Mouse (Mus musculus) layer of hippocampus, postnatal 10 days (tissue): ENCODE results near the gene C1ql1. TPM values are rescaled to one million over a fixed set of nuclear protein-coding genes. Genes with fewer than 3 reads are reported as not detected.
A peak's percentile ranks its signal among the peaks of the same experiment; 100 is the strongest.
"Not testable (repeated sequence)": the region's sequence is repeated elsewhere in the genome, so short reads cannot be mapped to it uniquely, and the experiment has no call there.

Experiments used
- DNase-seq, 2 experiments: peaks; one replicate each; pipeline ENCODE4 v3.0.0; 2021; ENCODE audit warnings: low spot score in 2 of 2
- long read RNA-seq: library from polyadenylated mRNA; stranded (forward); transcript quantifications from one replicate; pipeline ENCODE4 v2.0.0, GENCODE M21; 2023
- total RNA-seq, 2 experiments: library from RNA; stranded (reverse); gene quantifications; 2 replicates each; pipeline ENCODE4 v1.2.3; 2021

Gene C1ql1
- total RNA-seq = 10 to 100 TPM; 32.3 to 37.5 TPM
- long read RNA-seq, transcript C1ql1-201 (2 exons, 1,473 nt) = major isoform, 57 of 97 reads
- long read RNA-seq, partial matches to known transcripts = 39 of 97 reads
- long read RNA-seq, other reads (novel, unspliced or antisense) = 1 of 97 reads

DNA sequence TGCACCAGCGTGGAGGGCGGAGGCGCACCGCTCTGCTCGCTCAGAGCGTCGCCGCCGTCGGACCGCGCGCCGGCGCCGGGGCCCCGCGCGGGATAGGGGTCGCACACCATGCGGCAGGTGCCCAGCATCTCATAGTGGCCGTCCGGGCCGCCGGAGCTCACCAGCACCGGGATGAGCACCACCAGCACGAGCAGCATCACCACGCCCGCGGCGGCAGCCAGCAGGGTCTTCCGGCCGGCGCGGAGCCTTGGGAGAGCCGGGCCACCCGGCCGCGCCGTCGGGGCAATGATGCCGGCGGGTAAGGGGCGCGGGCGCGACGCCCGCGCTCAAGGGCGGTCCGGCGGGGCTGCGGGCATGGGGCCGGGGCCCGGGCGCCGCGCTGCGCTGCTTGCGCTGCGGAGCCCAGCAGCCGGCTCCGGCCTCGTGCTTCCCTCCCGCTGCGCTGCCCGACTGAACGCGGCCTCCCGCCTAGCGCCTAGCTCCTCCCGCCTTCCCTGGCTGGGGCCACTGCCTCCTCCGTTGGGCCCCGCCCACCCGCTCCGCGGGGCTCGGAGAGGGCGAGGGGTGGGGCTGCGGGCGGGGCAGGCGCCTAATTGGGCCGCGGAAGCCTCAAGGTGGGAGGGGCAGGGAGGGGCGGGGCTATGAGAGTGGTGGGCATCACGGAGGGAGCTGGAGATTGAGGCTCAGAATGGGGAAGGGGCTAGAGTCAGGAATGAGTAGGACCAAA, at the start of gene C1ql1:
Gene C1ql1, minus strand, starts transcription at position 424 of the 727 bp plus-strand sequence.
- peak; percentile 68 to 82 for DNase-seq

DNA sequence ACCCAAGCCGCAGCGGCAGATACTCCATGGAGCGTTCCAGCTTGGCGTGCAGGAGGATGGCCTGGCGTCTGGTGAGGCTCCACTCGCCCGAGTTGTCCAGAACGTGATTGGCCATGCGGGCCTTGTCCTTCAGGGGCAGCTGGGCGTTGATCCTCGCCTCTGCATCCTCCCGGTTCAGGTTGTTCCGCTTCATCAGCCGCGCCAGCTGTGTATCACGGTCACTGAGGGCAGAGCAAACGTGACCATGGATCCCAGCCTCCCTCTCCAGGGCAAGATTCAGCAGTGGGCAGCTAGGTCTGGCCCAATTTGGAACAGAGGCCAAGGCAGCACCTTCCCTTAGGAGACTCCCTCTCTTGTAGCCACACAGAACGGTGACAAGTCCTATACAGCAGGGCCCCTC, 48.5 kb upstream of the C1ql1 start:
- no peak for DNase-seq

DNA sequence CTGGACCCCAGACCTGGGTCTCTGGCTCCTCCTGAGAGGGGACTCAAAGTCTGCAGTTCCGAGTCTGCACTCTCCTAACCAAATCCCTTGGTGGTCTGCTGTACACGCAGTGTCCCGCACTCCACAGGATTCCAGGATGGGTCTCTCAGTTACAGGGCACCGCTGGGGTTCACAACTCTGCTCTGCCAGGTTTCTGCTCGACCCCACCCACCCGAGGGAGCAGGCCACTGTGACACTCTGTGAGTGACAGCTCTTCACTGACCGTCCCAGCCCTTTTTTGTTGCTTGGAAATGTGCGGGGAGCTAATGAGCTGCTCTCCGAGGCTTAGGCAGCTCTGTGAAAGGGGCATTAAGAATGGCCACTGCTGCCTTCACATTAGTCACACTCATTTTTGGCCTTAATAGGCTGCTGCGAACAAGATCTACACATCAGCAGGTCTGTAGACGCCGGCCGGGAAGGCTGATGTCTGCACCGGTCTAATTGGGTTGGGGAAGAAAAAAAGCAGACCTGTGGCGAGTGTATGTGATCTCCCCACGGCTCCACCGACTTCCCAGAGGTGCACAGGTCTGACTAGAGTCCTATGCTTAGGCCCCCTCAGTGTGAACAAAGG, 47.0 kb upstream of the C1ql1 start:
- no peak for DNase-seq

DNA sequence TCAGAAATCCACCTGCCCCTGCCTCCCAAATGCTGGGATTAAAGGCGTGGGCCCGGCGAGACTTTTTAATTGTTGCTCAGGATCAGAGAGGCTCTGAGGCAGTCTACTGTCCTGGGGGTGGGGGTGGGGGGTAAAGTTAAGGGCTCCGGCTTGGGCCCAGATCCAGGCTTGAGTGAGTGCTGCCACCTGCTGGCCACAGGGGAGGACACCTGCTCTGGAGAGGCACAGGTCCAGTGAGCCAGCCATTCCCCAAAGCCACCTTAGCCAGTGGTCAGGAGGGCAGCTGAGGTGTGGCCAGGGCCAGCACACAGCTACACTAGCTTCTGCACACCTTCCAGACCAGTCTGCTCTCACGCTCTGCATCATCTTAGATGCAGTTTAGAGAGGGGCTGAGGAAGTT, 46.5 kb upstream of the C1ql1 start:
- peak; percentile 84 to 85 for DNase-seq

DNA sequence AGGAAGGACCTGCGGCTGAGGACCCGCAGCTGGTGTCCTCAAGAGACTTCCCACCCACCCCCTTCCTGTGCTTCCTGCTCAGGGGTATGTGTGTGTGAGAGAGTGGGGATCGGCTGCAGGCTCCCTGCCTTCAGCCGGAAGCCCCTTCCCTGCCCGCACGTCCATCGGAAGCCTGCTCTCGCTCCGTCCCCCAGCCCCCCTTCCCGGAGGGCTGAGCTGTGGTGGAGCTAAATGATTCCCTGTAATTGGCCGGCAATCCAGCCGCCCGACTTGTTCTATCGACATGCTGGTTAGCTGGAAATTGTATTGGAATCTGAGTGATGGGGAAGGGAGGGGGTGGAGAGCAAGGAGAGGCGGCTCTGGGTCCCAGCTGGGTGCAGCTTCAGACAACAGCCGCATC, 45.2 kb upstream of the C1ql1 start:
- no peak for DNase-seq

DNA sequence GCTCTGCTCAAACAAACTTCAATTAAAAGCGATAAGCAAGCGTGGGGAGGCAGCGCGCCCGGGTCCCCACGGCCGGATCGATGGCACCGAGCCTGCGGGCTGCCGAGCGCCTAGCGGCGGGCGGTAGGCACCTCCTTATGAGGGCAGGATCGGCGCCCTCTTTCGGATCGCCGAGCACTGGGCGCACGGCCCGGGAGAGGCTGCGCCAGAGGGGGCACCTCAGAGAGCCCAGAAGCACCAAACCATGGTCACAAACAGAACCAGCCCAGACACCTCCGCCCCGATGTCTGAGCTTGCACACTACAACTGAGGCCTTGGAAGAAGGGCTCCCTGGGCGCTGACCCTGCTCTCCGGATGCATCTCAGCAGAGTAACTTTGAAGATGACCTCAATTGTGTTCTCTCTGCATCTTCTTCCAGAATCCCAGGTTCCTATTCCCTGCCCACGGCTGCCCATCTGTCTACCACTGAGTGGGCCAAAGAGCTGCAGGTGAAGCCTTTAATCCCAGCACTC, 43.7 kb upstream of the C1ql1 start:
- DNase-seq = peak; percentile 58 to 73

DNA sequence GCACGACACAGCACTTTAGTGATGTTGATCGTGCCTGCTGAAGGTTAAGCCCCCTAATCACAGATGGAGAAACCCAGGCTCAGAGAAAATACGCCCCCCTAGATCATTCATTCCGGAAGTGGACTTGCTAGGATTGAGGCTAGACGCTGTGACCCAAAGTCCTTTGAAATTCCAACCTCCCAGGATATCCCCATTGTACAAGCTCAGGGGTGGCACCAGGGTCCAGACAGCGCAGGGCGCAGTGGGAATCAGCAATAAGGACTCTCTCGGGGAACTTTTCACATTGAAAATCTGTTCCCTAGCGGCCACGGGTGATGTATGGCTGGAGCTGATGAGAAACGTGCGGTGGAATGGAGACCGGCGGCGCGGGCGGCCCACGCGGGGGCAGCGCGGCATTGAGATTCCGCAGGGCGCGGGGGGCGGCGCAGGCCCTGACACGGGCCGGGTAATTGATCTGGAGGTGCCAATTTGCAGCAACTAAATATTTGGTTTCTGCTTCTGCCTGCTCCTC, 43.2 kb upstream of the C1ql1 start:
- DNase-seq = no peak

DNA sequence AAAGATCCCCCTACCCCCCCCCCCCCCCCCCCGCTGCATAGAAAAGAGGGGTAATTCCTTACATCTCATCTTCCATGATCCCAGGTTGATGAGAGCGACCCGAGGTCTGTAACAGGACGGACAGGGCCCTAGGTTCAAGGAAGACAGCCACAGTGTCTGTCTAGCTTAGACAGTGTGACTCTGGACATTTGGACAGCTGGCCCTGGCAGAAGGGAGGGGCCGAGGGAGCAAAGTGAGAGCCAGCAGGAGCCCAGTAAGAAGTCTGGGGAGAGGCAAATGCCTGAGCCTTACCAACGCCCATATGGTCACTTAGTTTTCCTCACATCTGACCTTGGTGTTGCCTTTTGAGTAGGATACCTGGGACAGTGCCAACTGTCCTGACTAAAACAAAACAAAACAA, 38.7 kb upstream of the C1ql1 start:
- DNase-seq = no peak

DNA sequence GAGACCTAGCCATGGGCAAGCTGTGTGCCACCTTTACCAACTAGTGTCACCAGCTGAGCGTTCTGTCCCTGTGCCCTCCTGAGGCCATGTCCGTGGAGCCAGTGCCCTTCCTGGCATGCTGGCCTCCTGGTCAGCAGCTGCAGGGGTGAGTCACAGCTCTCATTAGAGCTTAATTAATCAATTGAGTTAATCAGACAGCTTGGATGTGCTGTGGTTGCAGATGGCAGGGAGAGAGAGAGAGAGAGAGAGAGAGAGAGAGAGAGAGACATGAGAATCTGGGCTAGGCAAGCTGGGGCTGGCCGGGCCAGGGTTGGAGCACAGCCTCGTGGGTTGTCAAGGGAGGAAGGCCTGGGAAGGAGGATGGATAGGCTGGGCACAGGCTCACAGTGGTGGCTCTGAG, 38.1 kb upstream of the C1ql1 start:
- peak in 1 of 2 experiments; percentile 52 for DNase-seq

DNA sequence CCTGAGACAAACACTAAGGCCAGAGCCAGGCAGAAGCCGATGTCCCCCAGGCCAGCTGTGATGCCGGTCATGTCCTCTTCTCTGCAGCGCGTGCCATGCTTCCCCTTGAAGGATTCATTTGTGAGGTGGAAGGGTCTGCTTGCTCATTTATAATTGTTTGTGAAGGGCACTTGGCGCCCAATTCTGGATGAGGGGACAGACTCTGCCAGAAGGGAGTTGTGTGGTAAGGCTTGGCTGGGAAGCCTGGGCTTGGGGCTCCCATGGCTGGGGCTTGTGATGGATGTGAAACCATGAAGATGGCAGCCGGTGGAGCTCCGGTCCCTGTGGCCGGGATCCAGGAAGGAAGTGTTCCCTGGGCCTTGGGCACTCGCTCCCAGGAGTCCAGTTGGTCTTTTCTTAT, 37.6 kb upstream of the C1ql1 start:
- no peak for DNase-seq

DNA sequence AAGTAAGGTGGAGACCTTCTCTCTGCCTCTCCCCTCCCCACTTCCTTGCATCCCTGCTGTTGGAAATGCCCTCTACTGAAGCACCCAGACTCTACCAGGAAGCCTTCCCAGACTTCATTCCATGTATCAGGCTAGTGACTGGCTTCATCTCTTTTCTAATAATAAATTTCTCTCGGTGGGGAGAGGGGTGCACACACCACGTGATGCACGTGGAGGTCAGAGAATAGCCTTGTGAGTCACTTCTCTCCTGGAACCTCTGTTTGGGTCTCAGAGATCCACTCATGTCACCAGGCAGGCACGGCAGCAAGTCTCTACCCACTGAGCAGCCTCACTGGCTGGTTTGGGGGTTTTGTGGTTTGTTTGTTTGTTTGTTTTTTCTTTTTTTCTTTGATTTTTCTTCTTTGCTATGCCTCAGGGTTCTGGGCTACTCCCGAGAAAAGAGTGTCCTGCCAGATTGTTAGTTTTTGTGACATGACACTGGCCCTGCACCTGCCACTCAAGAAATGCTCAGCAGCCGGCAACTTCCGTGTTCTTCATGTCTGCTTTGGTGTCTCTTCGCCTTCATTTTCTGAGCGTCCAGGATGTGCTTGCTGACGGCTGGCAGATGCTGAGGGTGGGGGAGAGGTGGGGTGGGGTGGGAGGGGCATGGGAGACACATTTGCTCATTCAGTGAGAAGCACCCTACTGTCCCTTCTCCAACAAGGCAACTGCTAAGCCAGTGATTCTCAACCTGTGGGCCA, 34.8 kb upstream of the C1ql1 start:
- DNase-seq = no peak

DNA sequence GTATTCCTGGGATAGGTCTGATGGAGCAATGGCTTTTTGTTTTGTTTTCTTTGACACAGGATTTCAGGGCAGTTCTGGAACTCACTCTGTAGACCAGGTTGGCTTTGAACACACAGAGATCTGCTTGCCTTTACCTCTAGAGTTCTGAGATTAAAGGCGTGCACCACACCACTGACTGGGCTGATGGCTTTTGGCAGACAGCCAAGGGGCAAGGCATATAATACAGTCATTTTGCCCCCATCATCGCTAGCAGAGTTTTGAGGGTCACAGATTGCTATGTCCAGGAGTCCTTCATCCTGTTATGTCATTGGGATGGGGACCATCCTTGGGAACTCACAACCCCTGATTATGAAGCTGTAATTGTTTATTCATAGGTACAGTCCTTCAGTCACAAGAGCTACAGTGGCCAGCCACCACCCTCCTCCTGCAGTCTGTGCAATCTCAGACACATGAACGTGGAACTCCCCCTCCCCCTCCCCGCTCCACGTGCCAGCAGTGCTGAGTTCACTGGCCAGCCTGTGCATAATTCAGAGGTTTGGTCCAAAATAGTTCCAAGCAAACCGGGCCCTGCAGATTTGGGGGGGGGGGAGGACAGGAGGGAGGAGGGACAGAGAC, 31.7 kb upstream of the C1ql1 start:
- no peak for DNase-seq

DNA sequence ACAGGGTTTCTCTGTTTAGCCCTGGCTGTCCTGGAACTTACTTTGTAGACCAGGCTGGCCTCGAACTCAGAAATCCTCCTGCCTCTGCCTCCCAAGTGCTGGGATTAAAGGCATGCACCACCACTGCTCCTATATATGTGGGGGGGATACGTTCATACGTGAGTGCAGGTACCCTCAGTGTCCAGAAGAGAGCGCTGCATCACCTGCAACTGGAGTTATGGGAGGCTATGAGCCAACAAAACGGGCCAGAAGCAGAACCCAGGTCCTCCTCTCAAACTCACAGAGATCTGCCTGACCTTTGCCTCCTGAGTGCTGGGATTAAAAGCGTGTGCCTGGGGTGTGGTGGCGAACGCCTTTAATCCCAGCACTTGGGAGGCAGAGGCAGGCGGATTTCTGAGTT, 29.5 kb upstream of the C1ql1 start:
- not testable (repeated sequence) for DNase-seq

DNA sequence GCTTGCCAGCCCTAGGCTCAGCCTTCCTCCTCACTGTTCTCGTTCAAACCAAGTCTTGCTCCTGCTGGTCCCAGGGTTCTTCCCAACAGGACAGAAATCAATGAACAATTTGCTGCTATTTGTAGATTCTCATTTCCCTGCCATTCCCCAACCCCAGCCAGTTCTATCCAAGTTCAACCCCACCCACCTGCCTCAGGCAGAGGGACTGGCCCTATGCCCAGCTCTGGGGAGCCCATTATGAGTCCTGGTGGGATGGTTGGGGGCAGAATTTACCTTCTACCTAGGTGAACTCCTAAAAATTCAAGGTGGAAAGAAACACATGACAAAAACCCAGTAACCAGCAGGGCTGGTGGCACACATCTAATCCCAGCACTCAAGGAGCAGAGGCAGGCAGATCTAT, 25.8 kb upstream of the C1ql1 start:
- DNase-seq = no peak

DNA sequence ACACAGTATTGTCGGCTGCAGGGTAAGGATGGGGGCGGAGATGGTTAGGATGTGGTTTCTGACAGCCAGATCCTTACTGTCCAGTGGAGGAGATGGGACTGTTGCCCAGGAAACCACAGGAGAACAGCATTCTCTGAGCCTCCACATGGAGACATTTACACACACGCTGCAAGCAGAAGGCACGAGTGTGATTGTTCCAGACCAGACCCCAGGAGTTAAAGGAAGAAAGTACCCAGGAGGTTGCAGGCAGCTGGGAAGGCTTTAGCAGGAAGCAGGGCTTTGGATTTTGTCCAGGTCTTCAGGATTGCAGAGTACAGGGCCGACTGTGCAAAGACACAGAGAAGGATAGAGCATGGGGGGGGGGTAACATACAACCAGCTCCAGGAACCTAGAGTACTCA, 25.1 kb upstream of the C1ql1 start:
- no peak for DNase-seq

DNA sequence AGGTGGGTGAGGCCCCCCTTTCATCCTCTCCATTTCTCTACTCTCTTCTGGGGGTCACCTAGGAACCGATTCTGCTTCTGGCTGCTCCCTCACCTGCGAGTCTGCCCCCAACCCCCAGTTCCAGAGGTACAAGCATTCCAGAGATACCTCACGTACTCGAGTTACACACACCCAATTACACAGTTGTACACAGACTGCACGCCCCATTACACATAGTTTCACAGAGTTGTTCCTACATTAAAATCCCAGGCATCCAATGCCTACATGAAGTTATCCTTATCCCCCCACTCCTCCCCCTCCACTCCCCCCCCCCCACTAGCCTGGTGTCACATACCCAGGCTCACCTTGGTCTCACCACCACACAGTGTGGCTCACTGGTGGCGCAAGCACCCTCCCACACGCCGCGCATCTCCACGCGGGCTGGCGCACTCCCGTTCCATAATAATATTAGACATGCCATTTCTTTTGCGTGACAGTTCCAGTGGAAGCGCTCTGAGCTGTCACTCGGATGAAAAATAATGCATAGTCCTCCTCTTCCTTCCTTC, 18.1 kb upstream of the C1ql1 start:
- no peak for DNase-seq

DNA sequence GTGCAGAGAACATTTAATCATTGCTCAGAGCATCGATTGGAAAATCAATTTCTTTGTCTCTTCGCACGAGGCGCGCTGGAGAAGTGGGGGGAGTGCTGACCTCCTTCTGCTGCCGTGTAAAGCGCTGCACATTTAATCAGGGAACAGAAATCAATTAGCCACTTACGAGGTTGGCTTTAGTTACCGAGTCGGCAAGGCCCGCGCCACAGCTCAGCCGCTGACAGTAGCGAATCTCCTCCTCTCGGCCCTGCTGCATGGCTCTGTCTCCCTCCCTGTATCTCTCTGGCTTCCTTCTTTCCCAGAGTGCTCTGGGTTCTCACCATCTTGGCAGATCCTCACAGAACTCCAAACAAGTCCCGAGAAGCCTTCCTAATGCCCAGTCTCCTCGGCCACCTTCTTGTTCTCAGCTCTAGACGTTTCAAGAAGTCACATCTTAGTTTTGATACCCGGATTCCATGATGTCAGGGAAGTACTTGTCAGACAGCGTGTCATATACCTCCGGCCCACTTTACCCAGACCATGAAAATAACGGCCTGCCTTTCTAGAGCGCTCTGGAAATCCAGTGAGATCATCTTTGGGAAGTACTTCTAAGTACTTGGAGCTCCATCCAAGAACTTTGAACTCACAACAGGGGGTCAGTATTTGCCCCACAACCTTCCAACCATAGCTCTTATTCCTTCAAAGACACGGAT, 17.5 kb upstream of the C1ql1 start:
- no peak for DNase-seq

DNA sequence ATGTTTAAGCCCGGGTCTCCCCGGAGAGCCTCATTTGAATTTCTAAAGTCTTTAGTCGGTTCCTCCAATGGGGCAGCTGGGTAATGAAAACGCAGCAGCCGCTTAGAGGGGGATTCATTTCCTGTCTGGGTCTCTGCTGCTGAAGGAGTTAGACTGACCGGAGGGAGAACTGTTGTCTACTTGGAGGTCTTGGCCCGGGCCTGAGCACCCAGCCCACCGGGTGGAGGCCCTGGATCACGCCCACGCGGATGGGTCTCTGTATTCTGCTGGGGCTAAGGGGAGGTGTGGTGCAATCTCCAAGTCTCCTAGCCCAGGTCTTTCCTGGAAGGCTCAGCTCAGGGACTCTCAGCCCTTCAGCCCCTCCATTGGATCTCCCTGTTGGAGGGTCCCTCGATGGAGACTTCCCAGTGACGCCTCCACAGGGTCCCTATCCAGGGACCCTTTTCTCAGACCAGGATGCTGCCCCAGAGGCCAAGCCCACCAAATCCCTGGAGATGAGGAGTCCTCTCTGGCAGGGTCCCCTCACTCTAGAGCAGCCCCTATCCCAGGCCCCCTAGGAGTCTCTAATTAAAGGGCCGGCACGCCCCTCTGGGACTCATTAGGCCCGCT, 16.9 kb upstream of the C1ql1 start:
- DNase-seq = no peak

DNA sequence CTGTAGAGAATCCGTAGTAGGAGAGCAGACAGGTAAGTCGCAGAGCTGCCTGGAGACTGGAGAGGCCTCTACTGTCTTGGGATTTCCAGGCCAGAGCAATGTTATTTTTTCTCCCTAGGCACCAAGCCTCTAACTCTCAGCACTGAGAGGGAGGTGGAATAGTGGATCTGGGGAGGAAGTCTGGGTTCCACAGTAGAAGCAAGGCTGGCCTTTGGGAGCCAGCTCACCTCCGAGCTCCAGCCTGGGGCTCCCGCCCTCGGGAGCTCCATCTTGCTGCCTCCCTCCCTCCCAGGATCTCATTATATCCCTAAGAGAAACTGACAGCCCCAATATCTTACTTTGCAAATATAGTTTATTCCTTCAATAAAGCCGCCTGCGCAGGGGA, 16.4 kb upstream of the C1ql1 start:
- DNase-seq = no peak

DNA sequence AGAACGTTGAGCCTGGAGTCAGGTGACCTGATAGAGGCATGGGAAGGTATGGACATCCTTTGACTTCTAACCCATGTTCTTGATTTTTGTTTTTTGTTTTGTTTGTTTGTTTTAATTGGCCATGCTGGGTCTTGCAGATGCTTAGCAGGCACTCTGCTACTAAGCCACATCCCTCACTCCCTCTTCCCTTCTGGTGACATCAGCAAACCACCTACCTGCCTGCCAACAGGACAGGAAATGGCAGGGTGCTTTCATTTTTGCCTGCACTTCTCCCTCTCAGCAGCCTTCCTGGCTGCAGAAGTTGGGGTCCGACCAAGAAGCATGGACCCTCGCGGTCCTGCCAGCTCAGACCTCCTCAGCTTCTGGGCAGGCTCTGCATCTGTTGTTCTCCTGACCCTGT, 14.6 kb upstream of the C1ql1 start:
- DNase-seq = no peak
